Comparison of ENCODE assay signal across 8 mouse cellular contexts in the genomic region with DNA sequence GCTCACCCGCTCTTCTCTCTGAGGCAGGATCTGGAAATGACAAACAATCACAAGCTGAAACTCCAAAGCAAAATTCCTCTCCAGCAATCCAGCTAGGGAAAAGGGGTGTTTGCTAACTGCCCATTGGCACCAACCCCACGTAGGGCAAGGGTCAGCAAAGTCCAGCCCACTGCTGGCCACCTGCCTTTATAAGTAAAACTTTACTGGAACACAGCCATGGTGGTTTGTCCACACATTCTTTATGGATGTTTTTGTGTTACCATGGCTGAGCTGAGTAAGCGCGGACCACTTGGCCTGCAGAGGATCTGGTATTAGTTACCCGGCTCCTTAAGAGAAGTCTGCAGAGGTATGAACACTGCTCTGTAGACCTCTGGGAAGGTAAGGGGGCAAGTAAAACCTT.
A peak's percentile ranks its signal among the peaks of the same experiment; 100 is the strongest.
DNase-seq lines count a peak whose midpoint lies in the region; ATAC-seq and TF ChIP-seq lines count a peak whose summit lies in the region.

No protein-coding gene starts in this region.

- peaks cover 69% of the 10 kb centered on the region for H3K4me1 ChIP-seq in heart, embryonic 13.5 days
- H3K4me1 ChIP-seq in hindbrain, postnatal 0 days (ENCODE audit: insufficient read depth, low read length): peaks cover 5% of the 10 kb centered on the region

- WGBS in heart, embryonic 13.5 days: 81% methylated on average over 5 of the region's 5 CpGs
- 42% methylated on average over 5 of the region's 5 CpGs for WGBS in hindbrain, postnatal 0 days

- no peak overlapping the region for H3K4me2 ChIP-seq in heart, embryonic 13.5 days
- no peak overlapping the region for H3K4me2 ChIP-seq in hindbrain, postnatal 0 days (ENCODE audit: low read depth, low read length)

- intact Hi-C loops in heart, postnatal 25 days (cut with DNase I): loop anchor here (10.0 kb wide), 1 partner anchor 360 kb away; no protein-coding TSS in a partner anchor

- no peak for TF ChIP-seq CTCF in hindbrain, postnatal 0 days (IDR thresholded peaks at IDR 0.05; ENCODE audit: low read depth)

- no peak for ATAC-seq in heart, embryonic 13.5 days (ENCODE audit: extremely low read depth, insufficient number of reproducible peaks, low FRiP score, low TSS enrichment)
- peak; percentile 64 for ATAC-seq in hindbrain, postnatal 0 days

- H3K9ac ChIP-seq in heart, embryonic 13.5 days: no peak overlapping the region
- no peak overlapping the region for H3K9ac ChIP-seq in hindbrain, postnatal 0 days (replicated peaks; ENCODE audit: low read length)

- no peak overlapping the region for H3K4me3 ChIP-seq in heart, embryonic 13.5 days
- H3K4me3 ChIP-seq in hindbrain, postnatal 0 days (ENCODE audit: low read length): no peak overlapping the region

- H3K27me3 ChIP-seq in heart, embryonic 13.5 days (replicated peaks): no peaks in the 10 kb centered on the region
- no peaks in the 10 kb centered on the region for H3K27me3 ChIP-seq in hindbrain, postnatal 0 days (ENCODE audit: insufficient read depth, low read length)

- H3K9me3 ChIP-seq in heart, embryonic 13.5 days: peaks cover 4% of the 10 kb centered on the region; the same call in 1 of the 2 replicates
- no peaks in the 10 kb centered on the region for H3K9me3 ChIP-seq in hindbrain, postnatal 0 days (ENCODE audit: low read length)

- H3K36me3 ChIP-seq in heart, embryonic 13.5 days: peaks cover 39% of the 10 kb centered on the region
- H3K36me3 ChIP-seq in hindbrain, postnatal 0 days (ENCODE audit: insufficient read depth, low read length): peaks cover 22% of the 10 kb centered on the region; the same call in 1 of the 2 replicates

- no peak for DNase-seq in heart, postnatal 25 days (ENCODE audit: low spot score)
- DNase-seq in ovary, postnatal 14 days (ENCODE audit: low spot score): peak; percentile 46
- DNase-seq in ovary, postnatal 10 days (ENCODE audit: low spot score): no peak
- DNase-seq in hindbrain, postnatal 0 days (ENCODE audit: low spot score): peak; percentile 84
- DNase-seq in lung, postnatal 36 days: peak; percentile 58
- no peak for DNase-seq in frontal cortex, postnatal 10 days (ENCODE audit: low spot score in 2 of 2)
- no peak for DNase-seq in cerebellum, adult 8-10 months

- H3K27ac ChIP-seq in heart, embryonic 13.5 days (replicated peaks): peak overlapping the region; percentile 94
- H3K27ac ChIP-seq in hindbrain, postnatal 0 days: peak overlapping the region; percentile 77

Comparison
In these comparisons a context has a peak if more than half of its experiments do, and no peak if none do; other contexts are left out.
1. DNase-seq: peak in ovary, postnatal 14 days (single experiment), hindbrain, postnatal 0 days (single experiment) and lung, postnatal 36 days (single experiment); none in heart, postnatal 25 days (single experiment), ovary, postnatal 10 days (single experiment), frontal cortex, postnatal 10 days (0 of 2) and cerebellum, adult 8-10 months (single experiment).